Mouse (Mus musculus) thymus, adult 18-20 months (tissue): Measurements from ENCODE around the gene Gm45021.

ENCODE experiments used
- DNase-seq, 2 experiments: peaks; one replicate each; pipeline ENCODE4 v3.0.0; 2022; ENCODE audit warnings: mixed read lengths in 2 of 2

Gm45021 gene

DNA sequence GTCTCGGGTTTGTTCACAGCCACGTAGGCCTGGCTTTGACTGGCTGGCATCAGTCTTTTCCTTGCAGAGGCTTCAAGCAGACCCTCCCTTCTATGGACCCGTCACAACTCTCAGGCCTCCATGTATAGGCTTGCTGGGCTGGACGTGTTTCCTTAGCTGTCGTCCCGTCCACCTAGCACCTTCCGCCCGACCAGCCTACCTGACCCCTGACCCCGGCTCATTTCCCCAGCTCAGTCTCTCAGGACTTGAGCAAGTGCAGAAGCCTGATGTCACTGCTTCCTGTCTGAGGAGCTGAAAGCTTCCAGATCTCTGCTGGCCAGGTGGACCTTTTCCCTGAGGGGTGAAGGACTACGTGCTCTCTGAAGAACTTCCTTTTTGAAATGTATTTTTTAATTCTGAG lies 16.1 kb upstream of the Gm45021 start:
- DNase-seq = no peak

DNA sequence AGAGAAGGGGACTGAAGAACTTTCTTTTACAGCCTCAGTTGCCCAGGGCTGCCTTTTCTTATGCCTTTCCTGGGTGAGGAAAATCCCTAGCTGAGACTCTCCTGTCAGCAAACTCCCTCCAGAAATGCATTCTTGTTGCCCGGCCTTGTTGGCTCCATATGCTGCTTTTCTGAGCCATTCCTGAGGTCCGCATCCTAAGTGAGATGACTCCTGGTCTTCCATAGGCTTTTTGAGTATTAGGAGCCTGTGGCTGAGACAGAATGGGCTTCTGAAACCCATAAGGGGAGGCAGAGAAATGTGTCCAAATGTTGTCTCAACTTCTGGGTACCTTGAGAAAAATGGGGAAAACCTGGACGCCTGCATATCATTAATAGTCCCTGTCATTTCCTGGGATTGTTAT lies 15.4 kb upstream of the Gm45021 start:
- no peak for DNase-seq

DNA sequence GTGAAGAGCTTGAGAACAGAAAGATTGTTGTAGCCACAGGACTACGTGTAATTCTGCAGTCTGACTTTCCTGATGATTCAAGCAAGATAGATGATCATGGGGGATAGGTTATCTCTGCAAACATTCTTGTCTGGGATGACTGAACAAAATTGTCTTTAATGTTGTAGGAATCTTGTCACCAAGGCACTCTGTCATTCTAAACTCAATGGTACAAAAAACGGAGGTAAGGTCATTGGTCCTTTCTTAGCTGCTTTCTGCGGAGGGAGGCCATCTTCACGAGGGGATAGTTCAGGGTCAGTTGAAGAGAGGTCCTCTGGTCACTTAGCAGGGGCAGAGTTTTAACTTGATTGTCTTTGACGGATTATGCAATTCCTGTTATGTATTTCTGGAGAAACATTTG lies 10.7 kb upstream of the Gm45021 start:
- no peak for DNase-seq

DNA sequence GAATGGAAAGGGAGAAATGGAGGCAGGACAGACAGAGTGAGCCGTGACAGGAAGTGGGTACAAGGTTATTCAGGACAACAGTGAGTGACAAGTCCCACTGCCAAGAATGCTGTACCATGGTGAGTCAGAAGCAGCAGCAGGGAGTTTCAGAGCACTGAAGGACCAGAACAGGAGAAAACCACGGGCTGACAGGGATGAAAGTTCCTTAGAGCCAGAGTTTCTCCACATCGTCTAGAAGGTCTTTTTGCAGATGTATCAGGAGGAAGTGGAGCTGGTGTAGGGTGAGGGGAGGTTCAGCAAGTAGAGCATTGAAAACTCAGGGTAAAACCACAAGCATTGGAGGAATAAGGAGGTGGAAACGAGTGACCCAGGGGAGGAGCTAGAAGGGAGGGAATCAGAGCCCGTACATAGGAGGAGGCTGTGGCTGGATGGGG lies 10.2 kb upstream of the Gm45021 start:
- DNase-seq = no peak

DNA sequence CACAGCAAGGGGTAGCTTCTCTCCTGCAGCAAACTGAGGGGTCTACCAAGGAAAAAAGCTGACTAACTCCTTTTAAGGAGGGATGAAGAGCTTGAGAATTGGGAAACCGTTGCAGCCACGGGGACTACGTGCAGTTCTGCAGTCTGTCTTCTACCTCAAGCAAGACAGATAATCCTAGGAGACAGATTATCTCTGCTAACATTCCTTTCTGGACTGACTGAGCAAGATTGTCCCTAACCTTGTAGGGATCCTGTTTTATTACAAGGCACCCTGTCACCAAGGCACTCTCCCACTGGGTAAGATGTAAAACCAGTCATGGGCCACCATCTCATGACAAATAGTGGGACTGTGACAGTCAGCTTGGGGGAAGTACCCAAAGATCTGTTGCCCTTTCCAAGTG lies 8.2 kb upstream of the Gm45021 start:
- DNase-seq = no peak

DNA sequence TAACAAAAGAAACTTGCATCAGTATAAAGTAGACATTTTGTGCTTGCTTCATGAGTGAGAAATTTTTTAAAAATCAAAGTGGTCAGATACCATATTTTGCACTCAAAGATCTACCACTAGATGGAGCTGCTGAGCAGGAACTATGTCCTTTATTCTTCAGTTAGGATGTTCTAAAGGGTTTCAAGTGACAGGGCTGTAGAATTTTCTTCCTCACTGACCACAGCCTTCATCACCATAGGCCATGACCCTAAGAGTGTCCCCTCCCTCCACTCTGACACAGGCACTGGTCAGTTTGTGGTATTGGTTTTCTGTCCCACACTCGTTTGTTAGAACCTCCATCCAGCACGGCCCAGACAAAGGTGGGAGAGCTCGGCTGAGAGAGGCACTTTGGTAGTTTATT lies 7.4 kb upstream of the Gm45021 start:
- DNase-seq = no peak

DNA sequence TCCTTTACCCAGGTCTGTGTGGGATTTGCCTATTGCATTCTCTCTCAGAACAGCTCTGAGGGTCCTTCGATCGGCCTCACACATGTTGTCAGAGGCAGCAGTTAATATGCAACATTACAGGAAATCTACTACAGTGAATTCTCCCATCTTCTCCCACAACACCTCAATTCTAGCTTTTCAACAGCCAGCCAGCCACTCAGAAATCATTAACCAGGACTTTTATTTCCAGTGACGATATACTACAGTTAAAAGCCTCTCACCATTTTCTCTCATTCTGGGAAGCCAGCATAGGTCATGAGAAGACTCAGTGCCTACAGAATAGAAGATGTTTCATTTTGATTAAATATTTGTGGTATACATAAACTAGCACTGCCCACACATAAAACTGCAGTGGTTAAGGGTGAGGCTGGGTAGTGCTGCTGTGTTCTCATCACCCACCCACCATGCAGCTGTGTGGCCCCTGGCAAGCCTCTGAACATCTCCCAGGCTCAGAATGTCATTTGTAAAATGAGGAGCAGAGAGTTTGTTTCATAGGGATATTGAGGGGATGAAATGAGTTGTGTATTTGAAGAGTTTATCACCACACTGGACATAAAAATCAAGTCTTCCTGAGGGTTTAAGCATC lies 1.9 kb downstream of the Gm45021 start:
- DNase-seq = no peak

DNA sequence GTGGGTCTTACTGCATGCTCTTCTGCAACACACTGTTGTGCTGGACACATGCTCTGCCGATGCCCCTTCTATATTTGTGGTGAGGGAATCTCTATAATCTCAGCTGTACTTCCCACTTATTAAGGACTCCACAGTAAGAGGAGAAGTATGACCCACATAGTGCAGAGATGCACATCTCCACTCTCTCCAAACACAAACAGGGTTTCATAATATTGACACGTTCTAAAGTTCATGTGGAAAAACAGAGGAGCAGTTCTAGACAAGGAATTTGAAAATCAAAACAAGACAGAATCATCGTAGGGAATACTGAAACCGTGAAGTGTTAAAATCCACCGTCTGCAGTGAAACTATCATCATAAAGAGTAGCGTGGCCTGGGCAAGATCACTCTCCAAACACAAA lies 2.5 kb downstream of the Gm45021 start:
- no peak for DNase-seq

DNA sequence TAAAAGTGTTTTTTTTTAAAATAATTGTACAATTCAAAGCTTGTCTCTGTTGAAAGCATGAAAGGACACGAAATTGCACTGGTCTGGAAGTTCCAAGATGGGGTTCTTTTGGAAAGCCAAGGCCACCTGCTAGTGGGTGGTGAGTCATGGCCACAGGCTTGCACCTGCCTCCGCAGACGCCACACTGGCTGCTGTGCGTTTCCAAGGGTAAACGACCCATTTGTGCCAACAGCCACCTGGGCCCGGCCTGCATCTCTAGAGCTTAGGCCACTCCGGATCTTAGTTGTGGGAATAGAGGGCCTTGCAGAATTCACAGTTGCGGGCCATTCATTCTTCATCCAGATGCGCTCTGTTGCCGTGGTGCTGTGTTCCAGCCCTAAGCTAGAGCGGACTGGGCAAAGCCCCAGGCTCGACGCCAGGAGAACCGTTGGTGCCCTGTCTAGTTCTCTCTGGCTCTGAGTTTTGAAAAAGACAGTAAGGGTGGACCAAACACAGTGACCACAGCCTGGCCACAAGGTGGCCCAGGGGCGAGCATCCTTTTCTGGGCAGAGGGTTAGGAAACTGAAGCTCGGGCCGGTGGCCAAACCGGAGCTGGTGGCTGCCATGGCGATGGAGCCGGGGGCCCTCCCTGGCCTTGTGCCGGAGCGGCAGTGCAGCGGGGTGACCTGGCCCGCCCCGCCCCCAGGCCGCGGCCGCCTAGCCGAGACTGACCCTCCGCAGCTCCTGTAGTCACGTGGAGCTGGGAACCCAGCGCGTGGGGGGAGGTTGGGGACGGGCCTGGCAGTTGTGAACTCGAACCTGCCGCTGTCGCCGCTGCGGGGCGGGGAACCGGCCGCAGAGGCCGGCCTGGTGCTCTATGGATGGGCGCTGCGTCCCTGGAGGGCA lies 4.0 kb downstream of the Gm45021 start, which contains the start of the genes Repin1 and Gm44965:
TSS of gene Repin1 (plus strand) at position 726 of the 885 bp plus-strand sequence.
TSS of gene Gm44965 (plus strand) at position 784 of the 885 bp plus-strand sequence.
- peak; percentile 54 to 63 for DNase-seq

DNA sequence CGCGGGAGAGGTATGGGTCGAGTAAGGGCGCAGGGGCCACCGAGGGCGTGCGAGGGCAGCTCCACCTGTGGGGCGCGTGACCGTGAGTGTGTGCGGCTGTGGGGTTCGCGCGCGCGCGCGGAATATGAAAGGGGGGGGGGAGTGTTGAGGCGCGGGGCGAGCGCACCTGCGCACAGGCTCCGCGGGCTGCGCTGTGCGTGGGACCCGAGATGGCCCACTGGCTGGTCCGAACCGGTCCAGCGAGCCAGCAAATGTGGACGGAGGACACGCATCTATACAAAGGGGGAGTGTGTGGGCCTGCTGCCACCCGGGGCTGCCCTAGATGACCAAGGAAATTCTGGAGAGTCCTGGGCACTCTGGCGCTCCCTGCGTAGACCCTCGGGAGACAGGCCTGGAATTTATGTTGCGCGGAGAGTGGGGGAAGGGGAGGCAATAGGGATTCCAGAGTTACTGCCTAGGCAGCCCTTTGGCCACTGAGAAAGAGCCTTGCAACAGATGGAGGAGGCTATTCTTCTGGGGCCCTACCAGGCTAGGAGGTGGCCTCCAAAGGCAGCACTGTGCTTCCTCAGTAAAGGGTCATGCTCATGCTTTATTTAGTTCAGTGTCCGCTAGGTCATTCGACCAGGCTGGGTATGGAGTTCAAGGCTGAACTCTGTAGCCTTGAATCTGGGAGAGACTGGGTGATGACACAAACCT lies 4.8 kb downstream of the Gm45021 start:
- no peak for DNase-seq

DNA sequence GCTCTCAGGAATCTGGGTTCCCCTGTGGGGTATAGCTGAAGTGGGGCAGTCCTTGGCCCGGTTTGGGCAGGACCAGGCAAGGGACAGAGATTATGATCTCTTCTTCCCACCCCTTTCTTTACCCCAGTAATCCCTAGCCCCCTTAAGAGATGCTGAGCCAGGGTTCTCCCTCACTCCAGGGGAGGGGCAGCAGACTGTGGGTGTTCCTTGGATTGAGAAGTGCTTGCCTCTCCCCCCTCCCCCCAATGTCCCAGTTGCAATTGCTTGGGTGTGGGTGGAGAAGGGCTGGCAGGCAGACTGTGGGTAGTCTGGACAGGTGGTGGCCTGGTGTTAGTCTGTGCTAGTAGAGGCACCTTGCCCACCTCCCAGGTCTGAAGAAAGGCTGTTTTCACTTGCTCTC lies 5.9 kb downstream of the Gm45021 start:
- DNase-seq = no peak

DNA sequence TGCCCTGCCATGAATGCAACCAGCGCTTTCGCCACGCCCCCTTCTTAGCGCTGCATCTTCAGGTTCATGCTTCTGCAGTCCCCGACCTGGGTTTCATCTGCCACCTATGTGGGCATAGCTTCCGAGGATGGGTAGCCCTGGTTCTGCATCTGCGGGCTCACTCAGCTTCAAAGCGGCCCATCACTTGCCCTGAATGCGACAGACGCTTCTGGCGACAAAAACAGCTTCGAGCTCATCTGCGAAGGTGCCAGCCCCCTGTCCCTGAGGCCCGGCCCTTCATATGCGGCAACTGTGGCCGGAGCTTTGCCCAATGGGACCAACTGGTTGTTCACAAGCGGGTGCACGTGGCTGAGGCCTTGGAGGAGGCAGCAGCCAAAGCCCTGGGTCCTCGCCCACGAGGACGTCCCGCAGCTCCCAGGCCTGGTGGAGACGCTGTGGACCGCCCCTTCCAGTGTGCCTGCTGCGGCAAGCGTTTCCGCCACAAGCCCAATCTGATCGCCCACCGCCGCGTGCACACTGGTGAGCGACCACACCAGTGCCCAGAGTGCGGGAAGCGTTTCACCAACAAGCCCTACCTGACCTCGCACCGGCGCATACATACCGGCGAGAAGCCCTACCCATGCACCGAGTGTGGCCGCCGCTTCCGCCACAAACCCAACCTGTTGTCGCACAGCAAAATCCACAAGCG lies 7.3 kb downstream of the Gm45021 start:
- no peak for DNase-seq

DNA sequence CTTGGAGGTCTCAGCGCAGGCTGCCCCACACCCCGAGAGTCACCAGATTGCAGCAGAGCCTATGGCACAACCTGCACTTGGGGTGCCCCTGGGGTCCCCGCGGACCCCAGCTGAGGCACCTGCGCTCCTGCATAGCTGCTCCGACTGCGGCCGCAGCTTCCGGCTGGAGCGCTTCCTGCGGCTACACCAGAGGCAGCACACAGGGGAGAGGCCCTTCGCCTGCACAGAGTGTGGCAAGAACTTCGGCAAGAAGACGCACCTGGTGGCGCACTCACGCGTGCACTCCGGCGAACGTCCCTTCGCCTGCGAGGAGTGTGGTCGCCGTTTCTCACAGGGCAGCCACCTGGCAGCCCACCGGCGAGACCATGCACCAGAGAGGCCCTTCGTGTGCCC lies 7.8 kb downstream of the Gm45021 start:
- DNase-seq = no peak

DNA sequence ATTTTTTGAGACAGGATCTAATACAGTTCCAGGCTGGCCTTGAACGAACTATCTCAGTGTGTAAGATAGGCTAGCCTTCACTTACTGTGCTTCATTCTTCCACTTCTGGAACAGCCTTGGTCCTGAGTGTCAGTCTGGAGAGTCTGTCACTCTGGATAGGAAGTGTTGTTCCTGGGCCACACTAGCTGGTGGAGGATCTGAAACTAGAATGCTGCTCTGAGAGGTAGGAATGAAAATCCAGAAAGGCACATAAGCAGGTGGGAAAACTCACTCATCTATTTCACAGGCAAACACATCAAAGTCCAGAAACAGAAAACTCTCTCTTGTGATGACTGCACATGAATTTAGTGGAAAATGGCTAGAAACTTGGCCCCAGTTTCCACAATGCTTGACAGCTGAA lies 11.2 kb downstream of the Gm45021 start:
- no peak for DNase-seq

DNA sequence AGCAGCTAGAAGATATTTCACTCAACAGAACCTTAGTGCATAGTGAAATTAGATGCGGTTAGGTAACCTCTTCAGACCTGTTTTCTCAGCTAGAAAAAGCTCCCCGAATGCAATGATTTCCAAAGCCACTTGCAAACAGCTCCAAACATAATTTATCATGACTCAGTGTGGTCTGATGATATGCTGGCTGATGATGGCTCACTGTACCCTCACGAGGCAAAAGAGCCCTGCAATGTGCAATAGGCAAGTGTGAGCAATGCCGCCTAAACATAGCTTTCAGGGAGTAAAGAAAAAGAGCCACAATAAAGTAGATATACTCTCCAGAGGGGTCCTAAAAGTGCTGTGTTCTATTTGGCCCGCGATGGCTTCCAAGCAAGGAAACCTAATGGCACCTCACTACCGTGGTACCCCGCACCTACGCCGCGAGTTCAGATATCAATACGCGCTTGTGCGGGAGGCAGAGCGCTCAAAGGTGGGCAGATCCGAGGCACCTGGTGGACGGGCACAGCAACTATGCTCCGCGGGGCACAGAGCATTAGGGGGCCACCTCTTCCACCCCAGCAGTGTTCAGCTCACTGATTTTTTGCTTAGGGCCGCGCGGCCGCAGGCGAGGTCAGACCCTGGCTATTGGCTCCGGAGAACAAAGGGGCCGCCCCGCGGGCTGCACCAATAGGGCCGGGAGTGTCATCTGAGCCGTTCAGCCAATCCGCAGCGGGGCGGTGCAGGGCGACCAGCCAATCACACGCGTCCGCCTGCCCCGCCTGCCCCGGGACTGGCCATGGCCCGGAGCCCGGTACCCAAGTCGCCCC lies 12.1 kb downstream of the Gm45021 start, which contains the start of gene Zfp775:
TSS of gene Zfp775 (plus strand) at position 793 of the 809 bp plus-strand sequence.
- DNase-seq = peak; percentile 90 to 91

DNA sequence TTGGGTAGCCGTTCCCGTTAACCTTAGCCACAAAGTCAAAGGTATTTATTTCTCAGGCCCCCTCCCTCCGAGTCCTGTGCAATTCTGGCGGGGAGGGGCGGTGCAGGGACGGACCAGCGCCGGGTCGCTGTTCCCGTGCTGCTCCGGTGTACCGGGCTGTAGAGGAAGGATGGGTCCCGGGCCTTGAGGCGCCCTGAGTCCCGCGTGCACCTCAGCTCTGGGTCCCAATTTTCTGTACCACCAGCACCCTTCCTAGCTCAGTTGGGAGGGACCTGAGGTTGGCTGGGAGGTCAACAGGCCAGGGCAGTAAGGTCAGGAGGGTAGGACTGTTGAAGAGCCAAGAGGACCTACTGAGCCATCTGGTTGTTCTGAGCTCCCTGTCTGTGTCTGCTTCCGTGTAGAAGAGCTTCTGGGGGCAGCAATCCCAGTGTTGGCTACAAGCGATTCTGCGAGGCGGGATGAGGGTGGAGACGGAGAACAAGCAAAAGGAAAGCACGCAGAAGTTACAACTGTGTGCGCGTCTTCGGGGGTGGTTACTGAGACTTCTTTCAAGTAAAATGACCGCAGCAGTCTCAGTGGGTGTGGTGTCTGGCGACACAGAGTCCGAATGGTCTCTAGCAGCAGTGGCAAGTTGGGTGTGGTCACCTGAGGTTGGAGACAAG lies 12.8 kb downstream of the Gm45021 start:
- no peak for DNase-seq

DNA sequence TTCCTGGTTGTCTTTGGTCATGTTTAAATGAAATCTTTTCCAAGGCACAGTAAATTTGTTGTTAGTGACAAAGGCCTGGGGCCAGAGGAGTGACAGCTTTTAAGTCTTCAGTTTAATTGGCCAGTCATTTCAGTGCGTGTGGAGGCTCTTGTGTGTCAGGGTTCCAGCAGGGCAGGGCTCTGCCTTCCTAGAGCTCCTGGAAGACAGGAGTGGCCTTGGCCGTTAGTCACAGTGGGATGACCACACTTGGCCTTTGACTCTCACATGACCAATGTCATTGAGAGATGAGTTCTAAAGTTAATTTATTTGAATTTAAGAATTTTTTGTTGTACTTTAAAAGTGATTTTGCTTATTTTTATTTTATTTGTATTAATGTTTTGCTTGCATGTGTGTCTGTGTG lies 18.7 kb downstream of the Gm45021 start:
- no peak for DNase-seq

DNA sequence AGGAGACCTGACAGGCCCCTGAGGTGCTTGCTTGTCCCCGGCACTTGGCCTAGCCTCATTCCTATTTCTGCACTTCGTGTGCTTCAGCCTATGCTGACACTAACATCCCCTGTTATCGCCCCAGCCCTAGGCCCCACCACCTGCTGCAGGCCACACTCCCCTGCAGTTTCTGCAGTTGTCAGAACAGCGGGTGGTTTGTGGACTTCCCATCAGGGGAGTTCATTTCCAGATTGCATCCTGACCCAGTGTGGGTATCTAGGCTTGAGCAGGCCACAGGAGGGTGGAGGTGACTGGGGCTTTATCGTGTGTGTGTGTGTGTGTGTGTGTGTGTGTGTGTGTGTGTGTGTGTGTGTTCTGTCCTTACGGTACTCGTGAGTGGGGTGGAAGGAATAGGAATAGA lies 20.1 kb downstream of the Gm45021 start:
- no peak for DNase-seq

DNA sequence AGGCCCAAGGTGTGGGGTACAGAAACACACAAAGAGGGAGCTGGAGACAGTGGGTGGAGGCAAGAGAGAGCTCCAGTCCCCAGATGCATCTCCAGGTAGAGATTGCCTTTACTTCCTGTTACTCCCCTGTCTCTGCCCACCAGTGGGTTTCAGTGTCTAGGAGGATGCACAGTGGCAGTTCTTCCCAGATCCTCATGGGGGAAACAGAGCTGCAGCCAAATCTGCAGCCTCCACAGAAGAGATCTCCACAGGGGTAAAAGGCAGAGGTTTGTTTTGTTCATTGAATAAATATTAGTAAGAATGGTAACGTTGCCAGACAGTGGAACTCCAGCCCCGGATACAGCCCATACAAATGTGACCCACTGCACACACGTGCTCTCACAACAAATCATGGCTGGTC lies 21.2 kb downstream of the Gm45021 start:
- no peak for DNase-seq

DNA sequence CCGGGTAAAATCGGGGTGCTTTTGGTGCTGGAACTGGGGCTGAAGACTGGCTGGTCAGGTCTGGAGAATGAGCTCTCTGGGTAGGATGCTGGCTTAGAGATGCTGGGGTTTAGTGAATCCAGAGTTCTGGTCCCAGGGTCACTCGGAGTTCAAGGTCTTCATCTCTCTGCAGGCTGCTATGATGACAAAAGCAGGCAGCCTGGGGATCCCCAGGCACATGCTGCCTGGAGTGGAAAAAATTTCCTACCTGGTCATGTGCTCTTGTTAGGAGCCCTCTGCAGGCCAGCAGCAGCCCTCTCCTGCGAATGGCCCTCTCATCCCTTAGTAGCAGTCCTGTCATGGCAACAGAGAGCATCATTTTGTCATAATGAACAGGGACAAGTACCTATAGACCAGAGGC lies 24.1 kb downstream of the Gm45021 start:
- DNase-seq = no peak

DNA sequence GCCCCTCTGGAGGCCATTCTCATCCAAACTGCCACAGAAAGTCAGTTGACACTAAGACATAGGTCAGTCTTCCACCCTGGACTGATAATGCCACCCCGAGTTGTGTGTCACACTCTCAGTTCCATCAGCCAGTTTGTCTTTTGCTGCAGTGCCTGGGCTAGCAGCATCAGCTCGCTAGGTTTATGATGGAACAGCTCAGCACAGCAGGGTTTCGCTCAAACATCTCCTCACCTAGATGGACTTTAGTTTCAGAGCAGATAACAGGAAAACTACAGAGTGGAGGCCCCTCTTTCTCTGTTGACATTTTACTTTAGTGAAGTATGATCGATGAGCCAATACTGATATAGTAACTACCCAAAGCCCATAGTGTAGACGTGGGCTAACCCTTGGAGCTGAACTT lies 25.3 kb downstream of the Gm45021 start:
- no peak for DNase-seq

DNA sequence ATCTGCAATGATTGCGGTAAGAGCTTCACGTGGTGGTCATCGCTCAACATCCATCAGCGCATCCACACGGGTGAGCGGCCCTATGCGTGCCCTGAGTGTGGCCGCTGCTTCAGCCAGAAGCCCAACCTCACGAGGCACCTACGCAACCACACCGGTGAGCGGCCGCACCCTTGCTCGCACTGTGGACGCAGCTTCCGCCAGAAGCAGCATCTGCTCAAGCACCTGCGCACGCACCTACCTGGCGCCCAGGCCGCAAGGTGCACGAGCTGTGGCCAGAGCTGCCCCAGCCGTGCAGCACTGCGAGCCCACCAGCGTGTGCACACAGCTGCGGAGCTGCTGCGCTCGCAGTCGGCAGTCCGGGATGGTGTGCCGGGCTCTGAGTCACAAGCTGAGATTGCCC lies 30.6 kb downstream of the Gm45021 start:
- DNase-seq = no peak
